Mouse (Mus musculus): ENCODE results near the gene Ksr1. TPM values are rescaled to one million over a fixed set of nuclear protein-coding genes. Genes with fewer than 3 reads are reported as not detected.
A peak's percentile ranks its signal among the peaks of the same experiment; 100 is the strongest.

The Ksr1 gene
- polyA plus RNA-seq, 1 experiment from 2014 or later = 3.2 TPM

DNA sequence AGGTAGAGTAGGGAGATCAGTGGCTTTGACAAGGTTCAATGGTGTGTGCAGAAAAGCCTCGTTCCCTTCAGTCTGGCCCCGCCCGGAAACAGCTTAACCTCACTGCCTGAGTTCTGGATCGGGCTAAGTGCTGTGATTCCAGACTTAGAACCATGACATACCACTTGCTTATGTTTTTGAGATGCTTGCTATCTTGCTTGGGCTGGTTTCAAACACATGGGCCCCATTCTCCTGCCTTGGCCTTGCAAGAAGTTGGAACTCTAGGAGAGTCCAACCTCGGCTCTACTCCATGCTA is 114.8 kb downstream of the Ksr1 start:
- 68% methylated on average over 5 of the region's 5 CpGs for WGBS
- ATAC-seq (ENCODE audit: insufficient read depth, low FRiP score) = no peak
- Histone ChIP-seq H3K4me2 (ENCODE audit: low read depth, low read length) (no peak overlapping the region), H3K4me1 (ENCODE audit: control insufficient read depth, insufficient read depth, low read length) (no peaks in the 10 kb centered on the region), H3K4me3 (replicated peaks; ENCODE audit: low read length) (no peak overlapping the region), H3K9ac (ENCODE audit: low read length) (no peak overlapping the region), H3K9me3 (replicated peaks; ENCODE audit: control insufficient read depth, low read length) (no peaks in the 10 kb centered on the region), H3K27ac (ENCODE audit: low read length) (no peak overlapping the region), H3K36me3 (ENCODE audit: control insufficient read depth, insufficient read depth, low read length) (no peaks in the 10 kb centered on the region), H3K27me3 (ENCODE audit: control insufficient read depth, insufficient read depth, low read length) (no peaks in the 10 kb centered on the region)

GRCm38 (mm10) chr11:79030570-79031451 is 115.4 kb downstream of the Ksr1 start:
- ATAC-seq (ENCODE audit: insufficient read depth, low FRiP score) = peak; percentile 53; the same call in 1 of the 2 replicates
- H3K9ac ChIP-seq (ENCODE audit: low read length) = no peak overlapping the region
- no peaks in the 10 kb centered on the region for H3K27me3 ChIP-seq (ENCODE audit: control insufficient read depth, insufficient read depth, low read length)
- H3K4me3 ChIP-seq (replicated peaks; ENCODE audit: low read length) = no peak overlapping the region
- H3K4me1 ChIP-seq (ENCODE audit: control insufficient read depth, insufficient read depth, low read length) = no peaks in the 10 kb centered on the region
- 37% methylated on average over 19 of the region's 19 CpGs for WGBS
- H3K27ac ChIP-seq (ENCODE audit: low read length) = no peak overlapping the region
- no peak overlapping the region for H3K4me2 ChIP-seq (ENCODE audit: low read depth, low read length)
- no peaks in the 10 kb centered on the region for H3K36me3 ChIP-seq (ENCODE audit: control insufficient read depth, insufficient read depth, low read length)
- no peaks in the 10 kb centered on the region for H3K9me3 ChIP-seq (replicated peaks; ENCODE audit: control insufficient read depth, low read length)

GRCm38 (mm10) chr11:79023751-79024150 is 122.5 kb downstream of the Ksr1 start:
- Histone ChIP-seq H3K36me3 (ENCODE audit: control insufficient read depth, insufficient read depth, low read length) (0 out of 2 replicates have a peak, but pooled peaks cover 7% of the 10 kb centered on the region), H3K27me3 (ENCODE audit: control insufficient read depth, insufficient read depth, low read length) (no peaks in the 10 kb centered on the region), H3K27ac (ENCODE audit: low read length) (peak overlapping the region; percentile 82), H3K9ac (ENCODE audit: low read length) (no peak overlapping the region), H3K4me2 (ENCODE audit: low read depth, low read length) (peak overlapping the region; percentile 14; the same call in 1 of the 2 replicates), H3K9me3 (replicated peaks; ENCODE audit: control insufficient read depth, low read length) (no peaks in the 10 kb centered on the region), H3K4me1 (ENCODE audit: control insufficient read depth, insufficient read depth, low read length) (peaks cover 10% of the 10 kb centered on the region; the same call in 1 of the 2 replicates), H3K4me3 (replicated peaks; ENCODE audit: low read length) (no peak overlapping the region)
- ATAC-seq (ENCODE audit: insufficient read depth, low FRiP score) = no peak
- WGBS = 67% methylated on average over 6 of the region's 6 CpGs

DNA sequence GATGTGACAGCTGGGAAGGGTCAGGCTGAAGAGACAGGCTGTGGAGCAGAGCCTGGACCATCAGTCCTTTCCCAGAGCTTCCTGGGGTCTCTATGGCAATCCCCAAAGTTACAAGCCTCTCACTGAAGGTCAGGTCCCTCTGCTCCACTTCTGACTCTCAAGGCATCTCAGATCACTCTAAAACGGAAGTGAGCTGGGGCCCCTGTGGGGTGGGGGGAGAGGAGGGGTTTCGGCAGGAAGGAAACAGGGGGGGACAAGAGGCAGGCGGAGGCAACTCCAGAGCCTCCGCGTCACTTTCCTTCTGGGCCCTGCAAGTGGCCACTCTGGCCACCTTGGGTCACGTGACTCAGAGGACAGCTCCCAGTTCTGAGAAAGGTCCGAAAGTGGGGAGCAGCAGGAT is 122.9 kb downstream of the Ksr1 start:
- 30% methylated on average over 7 of the region's 7 CpGs for WGBS
- Histone ChIP-seq H3K27me3 (ENCODE audit: control insufficient read depth, insufficient read depth, low read length) (no peaks in the 10 kb centered on the region), H3K27ac (ENCODE audit: low read length) (peak overlapping the region; percentile 82), H3K36me3 (ENCODE audit: control insufficient read depth, insufficient read depth, low read length) (0 out of 2 replicates have a peak, but pooled peaks cover 7% of the 10 kb centered on the region), H3K9ac (ENCODE audit: low read length) (no peak overlapping the region), H3K4me1 (ENCODE audit: control insufficient read depth, insufficient read depth, low read length) (peaks cover 10% of the 10 kb centered on the region; the same call in 1 of the 2 replicates), H3K4me3 (replicated peaks; ENCODE audit: low read length) (no peak overlapping the region), H3K9me3 (replicated peaks; ENCODE audit: control insufficient read depth, low read length) (no peaks in the 10 kb centered on the region), H3K4me2 (ENCODE audit: low read depth, low read length) (peak overlapping the region; percentile 14; the same call in 1 of the 2 replicates)
- ATAC-seq (ENCODE audit: insufficient read depth, low FRiP score) = peak; percentile 55

- Histone ChIP-seq H3K9ac (ENCODE audit: low read length) (no peak overlapping the region), H3K4me2 (ENCODE audit: low read depth, low read length) (no peak overlapping the region), H3K4me1 (ENCODE audit: control insufficient read depth, insufficient read depth, low read length) (peaks cover 10% of the 10 kb centered on the region; the same call in 1 of the 2 replicates), H3K4me3 (replicated peaks; ENCODE audit: low read length) (no peak overlapping the region), H3K27me3 (ENCODE audit: control insufficient read depth, insufficient read depth, low read length) (no peaks in the 10 kb centered on the region), H3K27ac (ENCODE audit: low read length) (peak overlapping the region; percentile 82), H3K36me3 (ENCODE audit: control insufficient read depth, insufficient read depth, low read length) (0 out of 2 replicates have a peak, but pooled peaks cover 7% of the 10 kb centered on the region), H3K9me3 (replicated peaks; ENCODE audit: control insufficient read depth, low read length) (no peaks in the 10 kb centered on the region)
- ATAC-seq (ENCODE audit: insufficient read depth, low FRiP score) = 0 out of 2 replicates have a peak, but pooled peaks have one; percentile 1
- 60% methylated on average over 4 of the region's 4 CpGs for WGBS
Measured at GRCm38 (mm10) chr11:79022836-79023235, 123.4 kb downstream of the Ksr1 start.

GRCm38 (mm10) chr11:79020535-79021045 is 125.6 kb downstream of the Ksr1 start:
- ATAC-seq (ENCODE audit: insufficient read depth, low FRiP score) = no peak
- H3K27ac ChIP-seq (ENCODE audit: low read length) = no peak overlapping the region
- no peak overlapping the region for H3K4me2 ChIP-seq (ENCODE audit: low read depth, low read length)
- H3K36me3 ChIP-seq (ENCODE audit: control insufficient read depth, insufficient read depth, low read length) = 0 out of 2 replicates have a peak, but pooled peaks cover 7% of the 10 kb centered on the region
- no peak overlapping the region for H3K4me3 ChIP-seq (replicated peaks; ENCODE audit: low read length)
- no peak overlapping the region for H3K9ac ChIP-seq (ENCODE audit: low read length)
- H3K27me3 ChIP-seq (ENCODE audit: control insufficient read depth, insufficient read depth, low read length) = no peaks in the 10 kb centered on the region
- H3K9me3 ChIP-seq (replicated peaks; ENCODE audit: control insufficient read depth, low read length) = no peaks in the 10 kb centered on the region
- WGBS = 70% methylated on average over 21 of the region's 21 CpGs
- peaks cover 14% of the 10 kb centered on the region; the same call in 1 of the 2 replicates for H3K4me1 ChIP-seq (ENCODE audit: control insufficient read depth, insufficient read depth, low read length)

GRCm38 (mm10) chr11:79019839-79020534 is 126.2 kb downstream of the Ksr1 start:
- 0 out of 2 replicates have a peak, but pooled peaks cover 7% of the 10 kb centered on the region for H3K36me3 ChIP-seq (ENCODE audit: control insufficient read depth, insufficient read depth, low read length)

GRCm38 (mm10) chr11:79018954-79019704 is 127.1 kb downstream of the Ksr1 start:
- ATAC-seq (ENCODE audit: insufficient read depth, low FRiP score) = no peak
- Histone ChIP-seq H3K27me3 (ENCODE audit: control insufficient read depth, insufficient read depth, low read length) (no peaks in the 10 kb centered on the region), H3K4me1 (ENCODE audit: control insufficient read depth, insufficient read depth, low read length) (peaks cover 24% of the 10 kb centered on the region), H3K4me3 (replicated peaks; ENCODE audit: low read length) (no peak overlapping the region), H3K27ac (ENCODE audit: low read length) (no peak overlapping the region), H3K9ac (ENCODE audit: low read length) (no peak overlapping the region), H3K36me3 (ENCODE audit: control insufficient read depth, insufficient read depth, low read length) (0 out of 2 replicates have a peak, but pooled peaks cover 7% of the 10 kb centered on the region), H3K9me3 (replicated peaks; ENCODE audit: control insufficient read depth, low read length) (no peaks in the 10 kb centered on the region), H3K4me2 (ENCODE audit: low read depth, low read length) (no peak overlapping the region)
- 53% methylated on average over 11 of the region's 11 CpGs for WGBS

More at GRCm38 (mm10) chr11:79019839-79020534, 126.2 kb downstream of the Ksr1 start:
- 74% methylated on average over 17 of the region's 17 CpGs for WGBS
- Histone ChIP-seq H3K4me2 (ENCODE audit: low read depth, low read length) (no peak overlapping the region), H3K4me1 (ENCODE audit: control insufficient read depth, insufficient read depth, low read length) (peaks cover 17% of the 10 kb centered on the region), H3K9ac (ENCODE audit: low read length) (no peak overlapping the region), H3K9me3 (replicated peaks; ENCODE audit: control insufficient read depth, low read length) (no peaks in the 10 kb centered on the region), H3K4me3 (replicated peaks; ENCODE audit: low read length) (no peak overlapping the region), H3K27me3 (ENCODE audit: control insufficient read depth, insufficient read depth, low read length) (no peaks in the 10 kb centered on the region), H3K27ac (ENCODE audit: low read length) (no peak overlapping the region)
- no peak for ATAC-seq (ENCODE audit: insufficient read depth, low FRiP score)

Data from stomach, embryonic 16.5 days (tissue).